Mouse (Mus musculus) forebrain, embryonic 16.5 days (tissue): ENCODE results near the gene Tomm70a. TPM values are rescaled to one million over a fixed set of nuclear protein-coding genes. Genes with fewer than 3 reads are reported as not detected.
A peak's percentile ranks its signal among the peaks of the same experiment; 100 is the strongest.

Experiments
- ATAC-seq: fragments of 200-750 bp; cut with Nextera tagmentation; 2 replicates; pipeline ENCODE4 v1.8.0; 2017; ENCODE audit warnings: mild to moderate bottlenecking, moderate library complexity
- H3K27ac ChIP-seq: fragments of 300-500 bp; sonication (generic); 2 replicates; pipeline ENCODE4 v1.5.1; 2014; ENCODE audit warnings: low read length, control low read depth
- H3K27me3 ChIP-seq: fragments of 300-500 bp; sonication (generic); replicated peaks from 2 replicates; pipeline ENCODE4 v1.6.1; 2014; ENCODE audit warnings: low read length; ENCODE audit not compliant: control insufficient read depth, insufficient read depth
- H3K36me3 ChIP-seq: fragments of 300-500 bp; sonication (generic); 2 replicates; pipeline ENCODE4 v1.6.1; 2014; ENCODE audit not compliant: control insufficient read depth, insufficient read depth
- H3K4me1 ChIP-seq: fragments of 300-500 bp; sonication (generic); replicated peaks from 2 replicates; pipeline ENCODE4 v1.6.1; 2014; ENCODE audit warnings: low read length; ENCODE audit not compliant: control insufficient read depth, insufficient read depth
- H3K4me2 ChIP-seq: fragments of 300-500 bp; sonication (generic); 2 replicates; pipeline ENCODE4 v1.6.1; 2014; ENCODE audit warnings: mild to moderate bottlenecking, low read length, control low read depth
- H3K4me3 ChIP-seq: fragments of 300-500 bp; sonication (generic); replicated peaks from 2 replicates; pipeline ENCODE4 v1.5.1; 2014; ENCODE audit warnings: mild to moderate bottlenecking, low read length, control low read depth
- H3K9ac ChIP-seq: fragments of 300-500 bp; sonication (generic); replicated peaks from 2 replicates; pipeline ENCODE4 v1.6.1; 2014; ENCODE audit warnings: low read depth, low read length, control low read depth
- H3K9me3 ChIP-seq: fragments of 300-500 bp; sonication (generic); 2 replicates; pipeline ENCODE4 v1.6.1; 2016; ENCODE audit warnings: low read length; ENCODE audit not compliant: control insufficient read depth
- WGBS: fragments of 180-500 bp; shearing (Covaris S2); extraction: QIAGEN DNeasy Blood & Tissue Kit; methylation state at CpG from one replicate; pipeline ENCODE4 v1.1.7; 2014; 5-methylcytosine and 5-hydroxymethylcytosine counted together
- polyA plus RNA-seq: library from polyadenylated mRNA; unstranded; fragments of >200 nt; fragmentation: Nextera tagmentation; extraction: Ambion mirVana; gene quantifications from 2 replicates; pipeline ENCODE4 v1.2.1, GENCODE M21; 2015

The Tomm70a gene
- polyA plus RNA-seq: 56.8 and 58.3 TPM in 2 replicates

DNA sequence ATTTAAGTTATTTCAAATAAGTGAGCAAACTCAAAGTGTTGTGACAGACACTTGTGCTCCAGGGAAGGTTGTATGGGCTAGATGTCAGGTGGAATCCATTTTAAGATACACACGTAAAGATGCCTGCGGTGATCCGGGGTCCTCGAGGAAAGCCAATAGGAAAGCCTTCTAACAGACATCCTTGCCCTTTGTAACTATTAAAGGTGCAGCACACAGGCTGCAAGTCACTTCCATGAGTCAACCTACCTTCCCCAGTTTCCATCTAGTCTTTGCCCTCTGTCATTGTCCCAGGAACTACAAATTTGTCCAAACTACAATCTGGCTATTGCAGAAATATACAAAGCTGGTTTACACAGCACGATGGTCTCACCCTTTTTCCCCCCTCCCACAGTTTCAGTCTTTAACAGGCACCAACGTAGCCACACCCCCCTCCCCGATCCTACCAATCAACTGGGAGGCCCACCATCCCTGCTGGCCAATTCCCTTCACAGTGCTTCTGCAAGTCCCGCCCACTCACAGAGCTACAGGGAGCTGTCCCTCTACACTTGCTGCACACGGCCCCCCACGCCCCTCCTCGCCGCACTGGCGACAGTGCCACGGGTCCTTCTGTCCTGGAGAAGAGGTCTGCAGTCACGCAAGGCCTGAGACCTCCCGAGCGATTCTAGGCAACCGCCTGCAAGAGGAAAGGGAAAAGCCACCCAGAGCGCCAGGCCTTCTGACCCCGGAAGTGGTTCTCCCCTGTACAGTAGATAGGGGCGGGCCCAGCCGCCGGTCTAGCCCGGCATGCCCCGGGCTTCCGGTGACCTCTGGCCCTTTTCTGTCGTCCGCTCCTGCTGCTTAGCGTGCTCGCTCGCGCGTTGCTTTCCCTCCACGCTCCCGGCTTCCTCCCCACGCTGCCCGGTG, at the start of gene Tomm70a:
TSS of gene Tomm70a (plus strand) at position 791 of the 903 bp plus-strand sequence.
- Histone ChIP-seq H3K27me3 (0 out of 2 replicates have a peak, but pooled peaks cover 5% of the 10 kb centered on the region), H3K4me1 (peaks cover 21% of the 10 kb centered on the region), H3K9ac (peak within 1 kb of the TSS; percentile 94), H3K4me2 (peak within 1 kb of the TSS; percentile 69), H3K27ac (peak within 1 kb of the TSS; percentile 96), H3K4me3 (peak within 1 kb of the TSS; percentile 100), H3K9me3 (no peaks in the 10 kb centered on the region), H3K36me3 (no peaks in the 10 kb centered on the region)
- ATAC-seq: peak; percentile 99
- WGBS: 0% methylated on average over 37 of the region's 37 CpGs

DNA sequence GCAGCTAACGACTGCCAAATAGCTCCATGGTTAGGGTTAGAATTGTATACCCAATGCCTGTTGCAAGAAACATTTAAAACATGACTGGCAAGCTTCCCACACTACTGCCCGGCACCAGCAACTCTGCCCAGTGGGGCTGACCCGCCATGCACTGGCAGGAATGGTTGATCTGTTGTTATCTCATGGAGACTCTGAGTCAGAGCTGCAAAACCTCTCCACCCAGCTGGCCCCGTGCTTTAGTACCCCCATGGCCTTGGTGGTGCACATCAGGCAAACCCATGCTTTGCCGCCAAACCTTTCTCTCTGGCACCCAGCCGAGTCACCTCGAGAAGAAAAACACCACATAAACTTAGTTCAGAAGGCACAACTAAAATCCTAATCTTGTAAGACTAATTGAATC, 45.5 kb upstream of the Tomm70a start:
- no peaks in the 10 kb centered on the region for H3K27me3 ChIP-seq
- no peak overlapping the region for H3K9ac ChIP-seq
- no peaks in the 10 kb centered on the region for H3K9me3 ChIP-seq
- no peak for ATAC-seq
- WGBS: 73% methylated on average over 7 of the region's 7 CpGs
- no peaks in the 10 kb centered on the region for H3K4me1 ChIP-seq
- no peak overlapping the region for H3K27ac ChIP-seq
- no peak overlapping the region for H3K4me3 ChIP-seq
- H3K36me3 ChIP-seq: no peaks in the 10 kb centered on the region
- H3K4me2 ChIP-seq: no peak overlapping the region

DNA sequence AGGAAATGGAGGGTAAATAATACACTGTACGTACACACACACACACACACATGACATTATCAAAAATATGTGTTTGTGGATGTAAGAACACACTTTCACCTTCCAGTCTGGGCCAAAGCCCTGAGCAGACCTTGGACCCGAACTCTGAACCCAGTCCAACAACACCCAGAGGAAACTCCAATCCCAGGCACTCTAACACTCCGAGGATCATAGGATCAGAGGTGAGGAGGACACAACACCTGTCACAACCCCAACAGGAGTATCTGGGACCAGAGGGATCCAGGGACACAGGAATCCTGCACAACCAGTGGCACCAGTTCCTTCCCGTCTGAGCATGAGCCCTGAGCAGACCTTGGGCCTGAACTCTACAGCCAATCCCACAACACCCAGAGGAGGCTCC, 41.9 kb upstream of the Tomm70a start:
- H3K27ac ChIP-seq: no peak overlapping the region
- H3K4me2 ChIP-seq: no peak overlapping the region
- no peak for ATAC-seq
- H3K4me3 ChIP-seq: no peak overlapping the region
- no peak overlapping the region for H3K9ac ChIP-seq
- H3K27me3 ChIP-seq: no peaks in the 10 kb centered on the region
- no peaks in the 10 kb centered on the region for H3K36me3 ChIP-seq
- H3K9me3 ChIP-seq: no peaks in the 10 kb centered on the region
- no peaks in the 10 kb centered on the region for H3K4me1 ChIP-seq
- WGBS: 83% methylated on average over 4 of the region's 4 CpGs

- Histone ChIP-seq H3K36me3 (no peaks in the 10 kb centered on the region), H3K4me1 (no peaks in the 10 kb centered on the region), H3K4me3 (no peak overlapping the region), H3K27me3 (no peaks in the 10 kb centered on the region), H3K9ac (no peak overlapping the region), H3K4me2 (no peak overlapping the region), H3K27ac (no peak overlapping the region), H3K9me3 (no peaks in the 10 kb centered on the region)
- 45% methylated on average over 4 of the region's 4 CpGs for WGBS
- ATAC-seq: peak; percentile 82
Observed at GRCm38 (mm10) chr16:57092460-57092859, 29.0 kb upstream of the Tomm70a start.

GRCm38 (mm10) chr16:57092911-57093605, 28.4 kb upstream of the Tomm70a start:
- 66% methylated on average over 6 of the region's 6 CpGs for WGBS
- Histone ChIP-seq H3K27ac (no peak overlapping the region), H3K36me3 (no peaks in the 10 kb centered on the region), H3K27me3 (no peaks in the 10 kb centered on the region), H3K9me3 (no peaks in the 10 kb centered on the region), H3K4me3 (no peak overlapping the region), H3K4me1 (no peaks in the 10 kb centered on the region), H3K4me2 (no peak overlapping the region), H3K9ac (no peak overlapping the region)
- no peak for ATAC-seq

DNA sequence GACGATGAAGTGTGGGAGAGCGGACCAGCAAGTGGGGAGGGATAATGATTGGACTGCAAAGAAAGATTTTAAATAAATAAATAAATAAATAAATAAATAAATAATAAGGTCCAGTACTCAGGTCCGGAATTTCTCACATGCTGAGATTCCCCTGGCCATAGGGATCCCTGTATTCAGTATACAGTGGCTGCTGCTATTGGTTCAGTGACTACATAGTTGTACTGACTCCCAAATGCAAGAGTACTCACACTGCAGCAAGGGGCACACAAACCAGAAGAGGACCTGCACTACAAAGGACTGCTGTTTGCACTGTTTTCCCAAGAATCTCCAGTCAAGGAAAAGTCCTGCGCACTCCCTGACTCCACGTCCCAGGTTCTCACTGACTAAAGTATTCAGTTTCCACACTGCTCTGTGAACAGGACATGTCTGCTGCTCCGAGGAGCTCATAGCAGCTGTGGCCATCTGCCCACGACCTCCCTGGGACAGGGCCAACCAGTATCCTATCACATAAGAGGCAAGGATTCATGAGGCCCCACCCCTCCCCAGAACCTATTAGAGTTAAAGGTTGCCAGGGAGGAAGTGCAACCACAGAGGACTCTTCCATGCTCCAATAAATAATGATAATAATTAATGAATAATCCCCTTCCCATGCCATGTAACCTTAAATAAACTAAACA, 22.9 kb upstream of the Tomm70a start:
- no peaks in the 10 kb centered on the region for H3K9me3 ChIP-seq
- H3K36me3 ChIP-seq: no peaks in the 10 kb centered on the region
- no peak overlapping the region for H3K9ac ChIP-seq
- 73% methylated on average over 7 of the region's 7 CpGs for WGBS
- ATAC-seq: no peak
- H3K27me3 ChIP-seq: no peaks in the 10 kb centered on the region
- no peak overlapping the region for H3K4me2 ChIP-seq
- no peak overlapping the region for H3K4me3 ChIP-seq
- no peaks in the 10 kb centered on the region for H3K4me1 ChIP-seq
- H3K27ac ChIP-seq: no peak overlapping the region

GRCm38 (mm10) chr16:57099572-57100237, 21.8 kb upstream of the Tomm70a start:
- no peak overlapping the region for H3K4me3 ChIP-seq
- H3K9me3 ChIP-seq: no peaks in the 10 kb centered on the region
- no peaks in the 10 kb centered on the region for H3K4me1 ChIP-seq
- 76% methylated on average over 5 of the region's 5 CpGs for WGBS
- H3K9ac ChIP-seq: no peak overlapping the region
- H3K27ac ChIP-seq: no peak overlapping the region
- no peaks in the 10 kb centered on the region for H3K27me3 ChIP-seq
- H3K36me3 ChIP-seq: no peaks in the 10 kb centered on the region
- no peak for ATAC-seq
- H3K4me2 ChIP-seq: no peak overlapping the region

DNA sequence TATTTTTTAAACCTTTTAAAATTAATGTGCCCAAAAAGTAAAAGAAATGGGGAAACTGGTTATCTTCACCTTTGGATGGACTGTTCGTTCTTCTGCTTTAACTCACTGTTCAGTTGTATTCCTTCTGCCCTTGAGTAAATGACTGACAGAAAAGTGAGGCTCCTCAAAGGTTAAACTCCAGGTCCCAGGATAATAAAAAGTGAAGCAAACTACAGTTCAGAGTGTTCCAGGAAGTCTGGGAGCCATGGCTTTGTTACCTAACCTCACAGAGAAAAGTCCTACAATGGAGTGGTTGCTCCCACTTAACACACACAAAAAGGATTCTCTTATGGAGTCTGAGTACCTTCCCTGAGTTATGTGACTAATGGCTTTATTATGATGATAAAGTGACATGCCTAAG, 20.3 kb upstream of the Tomm70a start:
- Histone ChIP-seq H3K27me3 (no peaks in the 10 kb centered on the region), H3K4me2 (no peak overlapping the region), H3K9me3 (no peaks in the 10 kb centered on the region), H3K9ac (no peak overlapping the region), H3K27ac (no peak overlapping the region), H3K4me3 (no peak overlapping the region), H3K4me1 (no peaks in the 10 kb centered on the region), H3K36me3 (no peaks in the 10 kb centered on the region)
- ATAC-seq: no peak
- WGBS: 94% methylated on average over 1 of the region's 1 CpGs
